Mouse (Mus musculus) lung, embryonic 16.5 days (tissue): ENCODE results near the gene Rpl10a. TPM values are rescaled to one million over a fixed set of nuclear protein-coding genes. Genes with fewer than 3 reads are reported as not detected.

Experiments
- ATAC-seq: fragments of 200-750 bp; cut with Nextera tagmentation; 2 replicates; pipeline ENCODE4 v1.8.0; 2017; ENCODE audit warnings: low read depth, mild to moderate bottlenecking, moderate library complexity
- H3K27ac ChIP-seq: fragments of 300-500 bp; sonication (generic); 2 replicates; pipeline ENCODE4 v1.5.1; 2014; ENCODE audit warnings: mild to moderate bottlenecking, control low read depth, low read length
- H3K27me3 ChIP-seq: fragments of 300-500 bp; sonication (generic); 2 replicates; pipeline ENCODE4 v1.6.1; 2014; ENCODE audit warnings: low read depth, low read length, mixed read lengths; ENCODE audit not compliant: control insufficient read depth, insufficient read depth
- H3K36me3 ChIP-seq: fragments of 300-500 bp; sonication (generic); 2 replicates; pipeline ENCODE4 v1.6.1; 2014; ENCODE audit warnings: low read length; ENCODE audit not compliant: control insufficient read depth, insufficient read depth
- H3K4me1 ChIP-seq: fragments of 300-500 bp; sonication (generic); replicated peaks from 2 replicates; pipeline ENCODE4 v1.6.1; 2014; ENCODE audit warnings: low read length, mixed read lengths; ENCODE audit not compliant: control insufficient read depth, insufficient read depth
- H3K4me2 ChIP-seq: fragments of 300-500 bp; sonication (generic); 2 replicates; pipeline ENCODE4 v1.6.1; 2014; ENCODE audit warnings: low read depth, low read length, control low read depth
- H3K4me3 ChIP-seq: fragments of 300-500 bp; sonication (generic); 2 replicates; pipeline ENCODE4 v1.5.1; 2014; ENCODE audit warnings: mild to moderate bottlenecking, low read length, control low read depth
- H3K9ac ChIP-seq: fragments of 300-500 bp; sonication (generic); 2 replicates; pipeline ENCODE4 v1.6.1; 2014; ENCODE audit warnings: low read length, control low read depth
- H3K9me3 ChIP-seq: fragments of 300-500 bp; sonication (generic); 2 replicates; pipeline ENCODE4 v1.6.1; 2016; ENCODE audit warnings: low read length; ENCODE audit not compliant: control insufficient read depth
- WGBS: fragments of 180-500 bp; shearing (Covaris S2); extraction: QIAGEN DNeasy Blood & Tissue Kit; methylation state at CpG from one replicate; pipeline ENCODE4 v1.1.7; 2014; 5-methylcytosine and 5-hydroxymethylcytosine counted together
- polyA plus RNA-seq: library from polyadenylated mRNA; unstranded; fragments of >200 nt; fragmentation: Nextera tagmentation; extraction: Ambion mirVana; gene quantifications from 2 replicates; pipeline ENCODE4 v1.2.1, GENCODE M21; 2015

Rpl10a gene
- 615 and 635 TPM in 2 replicates for polyA plus RNA-seq

DNA sequence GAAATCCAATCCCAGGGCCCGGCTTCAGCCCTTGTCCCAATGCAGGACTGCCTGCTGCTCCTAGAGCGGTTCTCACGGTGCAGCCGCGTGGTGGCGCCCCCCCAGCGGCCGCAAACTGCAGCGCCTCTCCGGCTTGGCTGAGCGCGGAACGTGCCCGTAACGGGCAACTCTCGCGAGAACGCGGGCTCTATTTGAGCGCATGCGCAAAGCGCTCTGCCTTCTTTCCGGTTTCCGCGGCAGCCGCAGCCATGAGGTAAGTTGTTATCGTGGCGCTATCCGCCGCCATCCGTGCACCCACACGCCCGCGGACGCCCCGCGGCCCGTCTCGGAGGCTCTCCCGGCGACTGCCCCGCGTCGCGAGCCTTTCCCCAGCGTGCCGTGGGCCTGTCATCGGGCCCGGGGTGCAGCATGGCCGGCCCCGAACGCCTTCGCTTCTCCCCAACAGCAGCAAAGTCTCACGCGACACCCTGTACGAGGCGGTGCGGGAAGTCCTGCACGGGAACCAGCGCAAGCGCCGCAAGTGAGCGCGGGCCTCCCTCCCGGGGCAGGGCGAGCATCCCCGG, at the start of gene Rpl10a:
Rpl10a (plus strand) TSS at position 106 of the 563 bp plus-strand sequence.
- peak within 1 kb of the TSS; percentile 100 for H3K9ac ChIP-seq
- H3K4me3 ChIP-seq, result peak within 1 kb of the TSS; percentile 96
- H3K27me3 ChIP-seq, result no peaks in the 10 kb centered on the region
- H3K36me3 ChIP-seq, result peaks cover 34% of the 10 kb centered on the region
- peak; percentile 90 for ATAC-seq
- peak within 1 kb of the TSS; percentile 96 for H3K27ac ChIP-seq
- H3K4me2 ChIP-seq, result peak within 1 kb of the TSS; percentile 80
- WGBS, result 0% methylated on average over 67 of the region's 67 CpGs
- peaks cover 4% of the 10 kb centered on the region; the same call in 1 of the 2 replicates for H3K9me3 ChIP-seq
- peaks cover 25% of the 10 kb centered on the region for H3K4me1 ChIP-seq

DNA sequence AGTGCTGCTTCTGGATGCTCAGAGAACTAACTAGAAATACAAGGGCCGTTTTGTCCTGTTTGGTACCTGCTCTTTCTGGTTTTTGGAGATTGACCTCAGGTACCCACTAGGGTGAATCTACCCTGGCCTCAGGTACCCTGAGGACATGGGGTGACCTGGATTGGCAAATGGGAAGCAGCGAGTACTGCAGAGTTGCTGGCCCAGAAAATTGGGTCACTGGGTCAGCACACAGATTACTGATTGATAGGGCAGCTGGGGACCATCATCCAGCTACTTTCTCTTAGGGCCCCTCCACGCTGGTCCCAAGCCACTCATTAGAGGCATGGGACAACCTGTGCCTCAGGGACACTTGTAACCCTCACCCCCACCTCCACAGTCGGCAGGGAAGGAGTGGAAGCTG, 49.0 kb upstream of the Rpl10a start:
- Histone ChIP-seq H3K4me1 (peaks cover 28% of the 10 kb centered on the region), H3K36me3 (no peaks in the 10 kb centered on the region), H3K9ac (peak overlapping the region; percentile 37; the same call in 1 of the 2 replicates), H3K4me3 (no peak overlapping the region), H3K4me2 (no peak overlapping the region), H3K27me3 (no peaks in the 10 kb centered on the region), H3K9me3 (no peaks in the 10 kb centered on the region), H3K27ac (no peak overlapping the region)
- 27% methylated on average over 4 of the region's 4 CpGs for WGBS
- no peak for ATAC-seq

- ATAC-seq, result peak; percentile 83
- Histone ChIP-seq H3K4me2 (no peak overlapping the region), H3K4me3 (no peak overlapping the region), H3K9ac (peak overlapping the region; percentile 37; the same call in 1 of the 2 replicates), H3K36me3 (no peaks in the 10 kb centered on the region), H3K27me3 (no peaks in the 10 kb centered on the region), H3K4me1 (peaks cover 28% of the 10 kb centered on the region), H3K9me3 (no peaks in the 10 kb centered on the region), H3K27ac (no peak overlapping the region)
- WGBS, result 44% methylated on average over 15 of the region's 15 CpGs
These were observed 48.4 kb upstream of the Rpl10a start for GRCm38 (mm10) chr17:28279780-28280422.

- 0 out of 2 replicates have a peak overlapping the region, but pooled peaks have one; percentile 29 for H3K9ac ChIP-seq
- H3K4me1 ChIP-seq, result peaks cover 28% of the 10 kb centered on the region
- no peaks in the 10 kb centered on the region for H3K27me3 ChIP-seq
- no peaks in the 10 kb centered on the region for H3K36me3 ChIP-seq
- ATAC-seq, result peak; percentile 20
- H3K27ac ChIP-seq, result no peak overlapping the region
- no peak overlapping the region for H3K4me2 ChIP-seq
- 57% methylated on average over 7 of the region's 7 CpGs for WGBS
- no peak overlapping the region for H3K4me3 ChIP-seq
- H3K9me3 ChIP-seq, result no peaks in the 10 kb centered on the region
These were observed 47.9 kb upstream of the Rpl10a start for GRCm38 (mm10) chr17:28280423-28280800.

DNA sequence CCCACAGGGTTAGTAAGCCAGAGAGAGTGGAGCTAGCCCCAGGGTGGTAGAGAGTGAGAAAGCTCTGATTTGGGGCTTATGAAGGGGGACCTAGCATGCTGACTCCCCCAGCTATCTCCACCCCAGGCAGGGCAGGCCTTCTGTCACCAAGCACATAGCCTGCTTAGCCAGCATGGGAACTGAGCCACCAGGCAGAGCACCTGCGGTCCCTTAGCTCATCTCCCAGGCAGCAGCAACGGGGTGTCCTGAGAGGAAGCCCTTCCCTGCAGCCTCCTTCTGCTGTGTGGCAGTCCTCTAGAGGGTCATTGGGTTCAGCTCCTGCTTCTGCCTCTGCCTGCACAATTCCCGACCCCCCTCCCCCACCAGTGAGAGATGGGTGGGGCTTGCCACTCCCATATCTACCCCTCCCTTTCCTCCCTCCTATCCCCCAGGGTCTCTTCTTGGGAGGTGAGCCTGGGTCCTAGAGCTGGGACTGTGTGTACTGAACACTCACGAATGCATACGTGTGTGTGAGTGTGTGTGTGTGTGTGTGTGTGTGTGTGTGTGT, 47.4 kb upstream of the Rpl10a start:
- Histone ChIP-seq H3K27me3 (no peaks in the 10 kb centered on the region), H3K4me1 (peaks cover 28% of the 10 kb centered on the region), H3K9me3 (no peaks in the 10 kb centered on the region), H3K4me3 (no peak overlapping the region), H3K9ac (no peak overlapping the region), H3K36me3 (no peaks in the 10 kb centered on the region), H3K4me2 (no peak overlapping the region), H3K27ac (no peak overlapping the region)
- 30% methylated on average over 5 of the region's 5 CpGs for WGBS
- no peak; the same call in 1 of the 2 replicates for ATAC-seq

DNA sequence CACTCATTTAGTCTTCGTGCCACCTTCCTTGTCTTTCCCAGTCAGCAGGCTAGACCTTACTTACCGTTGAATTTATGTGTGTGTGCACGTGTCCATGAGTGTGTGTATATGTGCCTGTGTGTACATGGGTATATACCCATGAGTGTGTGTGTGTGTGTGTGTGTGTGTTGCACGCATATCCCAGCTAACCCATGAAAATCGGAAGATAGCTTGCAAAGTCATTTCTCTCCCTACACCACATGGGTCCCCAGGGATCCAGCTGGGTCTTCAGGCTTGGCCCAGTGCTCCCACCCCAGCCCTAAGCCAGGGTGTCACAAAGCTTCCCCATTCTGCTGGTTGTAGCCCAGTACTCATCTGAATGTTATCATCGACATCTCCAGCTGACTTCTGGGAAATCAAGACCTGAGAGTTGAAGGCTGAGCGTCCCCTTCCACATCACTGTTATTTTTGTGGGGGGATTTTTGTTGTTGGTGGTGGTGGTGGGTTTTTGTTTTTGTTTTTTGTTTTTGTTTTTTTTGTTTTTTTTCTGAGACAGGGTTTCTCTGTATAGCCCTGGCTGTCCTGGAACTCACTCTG, 46.3 kb upstream of the Rpl10a start:
- no peak overlapping the region for H3K9ac ChIP-seq
- peaks cover 28% of the 10 kb centered on the region for H3K4me1 ChIP-seq
- no peaks in the 10 kb centered on the region for H3K9me3 ChIP-seq
- no peak overlapping the region for H3K4me3 ChIP-seq
- H3K4me2 ChIP-seq, result no peak overlapping the region
- 88% methylated on average over 7 of the region's 7 CpGs for whole genome bisulfite sequencing
- ATAC-seq, result no peak
- H3K27me3 ChIP-seq, result no peaks in the 10 kb centered on the region
- H3K36me3 ChIP-seq, result no peaks in the 10 kb centered on the region
- H3K27ac ChIP-seq, result no peak overlapping the region

GRCm38 (mm10) chr17:28283199-28283598, 45.1 kb upstream of the Rpl10a start:
- 81% methylated on average over 10 of the region's 10 CpGs for WGBS
- H3K4me2 ChIP-seq, result no peak overlapping the region
- H3K27ac ChIP-seq, result no peak overlapping the region
- ATAC-seq, result no peak
- no peaks in the 10 kb centered on the region for H3K27me3 ChIP-seq
- no peaks in the 10 kb centered on the region for H3K36me3 ChIP-seq
- no peak overlapping the region for H3K4me3 ChIP-seq
- no peak overlapping the region for H3K9ac ChIP-seq
- H3K4me1 ChIP-seq, result peaks cover 26% of the 10 kb centered on the region
- no peaks in the 10 kb centered on the region for H3K9me3 ChIP-seq

DNA sequence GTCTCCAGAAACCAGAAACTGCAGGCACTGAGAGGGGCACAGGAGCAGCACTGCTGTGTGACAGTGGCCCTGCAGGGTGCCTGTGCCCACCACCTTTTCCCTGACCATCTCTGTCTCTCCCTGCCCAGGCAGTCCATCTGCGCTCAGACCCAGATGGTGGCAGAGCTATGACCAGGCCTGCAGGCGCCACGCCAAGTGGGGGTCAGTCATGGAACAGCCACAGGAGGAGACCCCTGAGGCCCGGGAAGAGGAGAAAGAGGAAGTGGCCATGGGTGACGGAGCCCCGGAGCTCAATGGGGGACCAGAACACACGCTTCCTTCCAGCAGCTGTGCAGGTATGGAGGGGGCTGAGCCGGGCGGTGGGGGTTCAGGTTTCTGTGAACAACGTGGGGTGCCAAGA, 42.1 kb upstream of the Rpl10a start:
- ATAC-seq, result no peak
- Histone ChIP-seq H3K4me2 (no peak overlapping the region), H3K27ac (no peak overlapping the region), H3K4me3 (no peak overlapping the region), H3K36me3 (no peaks in the 10 kb centered on the region), H3K9ac (no peak overlapping the region), H3K4me1 (peaks cover 15% of the 10 kb centered on the region), H3K9me3 (no peaks in the 10 kb centered on the region), H3K27me3 (no peaks in the 10 kb centered on the region)
- WGBS, result 77% methylated on average over 10 of the region's 10 CpGs

DNA sequence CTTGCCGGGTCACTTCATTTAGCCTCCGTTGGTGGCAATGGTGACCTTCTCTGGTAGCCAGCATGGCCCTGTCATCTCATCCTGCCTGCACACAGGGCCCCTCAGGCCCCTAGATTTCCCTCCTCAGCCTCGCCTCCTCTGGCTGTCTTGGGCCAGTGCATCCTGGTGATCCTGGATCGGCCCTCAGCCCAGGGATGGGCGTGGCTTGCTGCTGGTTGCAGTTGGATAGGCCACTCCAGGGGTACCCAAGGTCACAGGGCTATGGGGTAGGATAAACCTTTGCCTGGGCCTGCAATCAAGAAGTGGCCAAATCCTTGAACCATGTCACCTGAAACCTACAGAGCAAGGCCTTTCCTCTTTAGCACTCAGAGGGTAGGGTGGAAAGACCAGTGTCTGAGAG, 41.3 kb upstream of the Rpl10a start:
- Histone ChIP-seq H3K4me1 (peaks cover 14% of the 10 kb centered on the region), H3K27me3 (no peaks in the 10 kb centered on the region), H3K4me3 (no peak overlapping the region), H3K36me3 (no peaks in the 10 kb centered on the region), H3K4me2 (no peak overlapping the region), H3K9ac (no peak overlapping the region), H3K9me3 (no peaks in the 10 kb centered on the region), H3K27ac (no peak overlapping the region)
- 50% methylated on average over 5 of the region's 5 CpGs for WGBS
- no peak for ATAC-seq
